Mouse (Mus musculus): ENCODE data around the gene Cpm.

Gene Cpm

DNA sequence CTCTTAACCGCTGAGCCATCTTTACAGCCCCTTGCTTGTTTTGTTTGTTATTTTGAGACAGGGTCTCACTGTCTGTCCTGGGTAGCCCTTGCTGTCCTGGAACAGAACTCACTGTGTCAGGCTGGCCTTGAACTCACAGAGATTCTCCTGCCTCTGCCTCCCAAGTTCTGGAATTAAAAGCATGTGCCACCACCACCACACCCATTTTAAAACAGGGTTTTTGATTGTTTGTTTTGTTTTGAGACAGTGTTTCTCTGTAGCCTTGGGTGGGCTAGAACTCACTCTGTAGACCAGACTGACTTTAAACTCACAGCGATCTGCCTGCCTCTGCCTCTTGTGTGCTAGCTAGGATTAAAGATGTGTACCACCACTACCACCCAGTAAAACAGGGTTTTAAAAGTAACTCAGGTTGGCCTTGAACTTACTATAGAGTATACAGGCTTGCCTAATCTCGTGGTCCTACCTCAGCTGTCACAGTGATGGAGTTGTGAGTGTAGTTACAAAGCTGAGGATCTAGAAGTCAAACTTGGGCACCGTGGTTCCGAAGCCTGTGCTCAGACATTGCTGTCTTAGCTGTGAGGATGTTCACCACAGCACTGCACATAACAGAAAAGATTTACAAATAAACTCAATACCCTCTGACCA, 4.4 kb downstream of the Cpm start:
- DNase-seq (ENCODE audit: extremely low spot score, low spot score): no peak

DNA sequence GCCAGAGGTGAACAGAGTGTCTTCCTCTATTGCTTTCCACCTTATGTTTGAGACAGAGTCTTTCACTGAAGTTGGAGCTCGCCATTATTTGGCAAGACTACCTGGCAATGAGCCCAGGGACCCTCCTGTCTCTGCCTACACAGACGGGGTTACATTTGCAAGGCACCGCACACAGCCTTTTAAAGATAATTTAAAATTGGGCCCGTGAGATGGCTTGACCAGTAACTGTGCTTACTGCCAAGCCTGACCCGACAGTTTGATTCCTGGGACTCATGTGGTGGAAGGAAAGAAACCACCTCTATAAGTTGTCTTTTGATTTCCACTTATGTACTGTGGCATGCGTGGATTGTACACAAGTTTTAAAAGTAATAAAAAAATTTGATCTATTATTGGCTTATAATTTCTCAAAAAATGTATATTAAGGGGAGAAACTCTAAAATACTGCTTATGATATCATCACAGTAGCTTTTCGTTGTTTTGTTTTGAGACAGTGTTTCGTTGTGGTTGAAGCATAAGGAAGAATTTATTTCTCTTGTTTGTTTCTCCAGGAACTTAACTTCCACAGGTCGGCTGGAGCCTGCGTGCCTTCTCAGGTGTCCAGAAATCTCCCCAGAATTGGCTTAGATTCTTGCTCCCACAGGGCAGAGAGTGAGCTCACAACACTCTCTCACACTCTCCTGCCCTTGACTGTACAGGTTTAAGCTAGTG, 5.2 kb downstream of the Cpm start:
- no peak for DNase-seq (ENCODE audit: extremely low spot score, low spot score)

DNA sequence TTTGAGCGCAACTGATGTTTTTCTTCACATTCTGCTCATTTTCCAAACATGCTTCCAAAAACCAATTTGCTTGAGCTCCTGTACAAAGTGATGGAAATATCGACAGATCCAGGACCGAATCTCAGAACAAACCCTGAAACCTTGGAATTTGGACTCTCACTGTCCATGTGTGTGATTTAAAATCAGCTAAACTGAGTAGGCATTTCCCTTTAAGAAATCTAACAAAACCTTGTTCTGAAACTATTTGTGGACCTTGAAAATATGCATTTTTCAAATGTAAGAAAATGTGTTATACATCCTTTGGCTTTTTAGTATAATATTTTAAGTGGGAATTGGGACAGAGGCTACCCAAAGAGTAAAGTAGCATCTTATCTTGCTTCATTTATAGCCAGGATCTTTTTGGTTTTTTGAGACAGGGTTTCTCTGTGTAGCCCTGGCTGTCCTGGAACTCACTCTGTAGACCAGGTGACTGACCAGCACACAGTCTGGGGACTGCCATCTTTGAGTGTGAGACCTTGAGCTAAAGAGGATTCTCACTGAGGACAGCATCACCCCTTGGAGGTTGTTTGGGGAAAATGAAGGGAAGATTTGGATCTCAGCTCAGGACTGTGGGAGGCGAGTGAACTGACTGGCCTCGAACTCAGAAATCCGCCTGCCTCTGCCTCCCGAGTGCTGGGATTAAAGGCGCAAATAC, 5.9 kb downstream of the Cpm start:
- DNase-seq (ENCODE audit: extremely low spot score, low spot score): no peak

DNA sequence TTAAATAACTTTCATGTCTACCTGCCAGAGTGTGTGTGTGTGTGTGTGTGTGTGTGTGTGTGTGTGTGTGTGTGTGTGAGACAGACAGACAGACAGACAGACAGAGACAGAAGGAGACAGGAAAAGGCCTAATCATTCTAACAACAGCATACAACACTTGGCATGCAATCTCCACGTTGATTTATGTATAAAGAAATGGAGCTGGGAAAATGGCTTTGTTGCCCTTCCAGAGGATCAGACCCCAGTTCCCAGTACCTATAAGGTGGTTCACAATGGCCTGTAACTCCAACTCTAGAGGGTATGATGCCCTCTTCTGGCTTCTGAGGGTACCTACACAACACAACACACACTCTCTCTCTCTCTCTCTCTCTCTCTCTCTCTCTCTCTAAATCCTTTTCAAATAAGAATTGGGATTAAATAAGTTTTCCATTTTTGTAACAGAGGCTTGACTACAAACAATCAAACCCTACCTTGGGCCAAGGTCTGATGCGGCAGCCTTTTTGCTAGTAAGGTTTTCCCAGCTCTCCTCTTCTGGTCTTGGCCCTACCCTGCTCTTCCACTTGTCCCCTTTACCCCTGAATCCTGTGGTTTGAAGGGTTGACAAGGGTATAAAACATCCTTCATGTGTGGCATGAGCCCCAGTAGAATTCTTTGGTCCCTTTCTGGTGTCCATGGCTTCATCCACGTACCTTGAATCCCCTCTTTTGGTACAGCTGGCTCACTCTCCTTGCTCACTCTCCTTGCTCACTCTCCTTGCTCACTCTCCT, 6.7 kb downstream of the Cpm start:
- no peak for DNase-seq (ENCODE audit: extremely low spot score, low spot score)

DNA sequence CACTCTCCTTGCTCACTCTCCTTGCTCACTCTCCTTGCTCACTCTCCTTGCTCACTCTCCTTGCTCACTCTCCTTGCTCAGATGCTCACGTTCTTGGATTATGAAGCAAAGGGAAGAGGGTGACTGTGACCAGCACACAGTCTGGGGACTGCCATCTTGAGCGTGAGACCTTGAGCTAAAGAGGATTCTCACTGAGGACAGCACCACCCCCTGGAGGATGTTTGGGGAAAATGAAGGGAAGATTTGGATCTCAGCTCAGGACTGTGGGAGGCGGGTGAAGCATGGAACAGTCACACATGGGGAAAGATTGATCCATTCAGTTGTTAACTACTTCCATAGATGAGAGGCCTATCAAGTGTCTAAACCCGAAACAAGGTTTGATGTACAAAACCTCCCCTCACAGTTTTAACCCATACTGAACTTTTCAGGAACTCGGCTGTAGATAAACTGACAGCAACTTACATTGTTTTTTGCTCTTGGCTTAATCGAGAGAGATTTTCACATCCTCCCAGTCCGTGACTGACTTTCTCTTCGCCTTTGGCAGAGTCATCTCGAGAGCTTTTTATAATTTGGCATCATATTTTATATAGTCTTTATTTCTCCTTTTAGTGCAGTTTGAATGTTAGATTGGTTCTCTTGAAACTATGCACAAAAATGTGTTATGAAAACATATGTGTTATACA, 7.9 kb downstream of the Cpm start:
- no peak for DNase-seq (ENCODE audit: extremely low spot score, low spot score)

DNA sequence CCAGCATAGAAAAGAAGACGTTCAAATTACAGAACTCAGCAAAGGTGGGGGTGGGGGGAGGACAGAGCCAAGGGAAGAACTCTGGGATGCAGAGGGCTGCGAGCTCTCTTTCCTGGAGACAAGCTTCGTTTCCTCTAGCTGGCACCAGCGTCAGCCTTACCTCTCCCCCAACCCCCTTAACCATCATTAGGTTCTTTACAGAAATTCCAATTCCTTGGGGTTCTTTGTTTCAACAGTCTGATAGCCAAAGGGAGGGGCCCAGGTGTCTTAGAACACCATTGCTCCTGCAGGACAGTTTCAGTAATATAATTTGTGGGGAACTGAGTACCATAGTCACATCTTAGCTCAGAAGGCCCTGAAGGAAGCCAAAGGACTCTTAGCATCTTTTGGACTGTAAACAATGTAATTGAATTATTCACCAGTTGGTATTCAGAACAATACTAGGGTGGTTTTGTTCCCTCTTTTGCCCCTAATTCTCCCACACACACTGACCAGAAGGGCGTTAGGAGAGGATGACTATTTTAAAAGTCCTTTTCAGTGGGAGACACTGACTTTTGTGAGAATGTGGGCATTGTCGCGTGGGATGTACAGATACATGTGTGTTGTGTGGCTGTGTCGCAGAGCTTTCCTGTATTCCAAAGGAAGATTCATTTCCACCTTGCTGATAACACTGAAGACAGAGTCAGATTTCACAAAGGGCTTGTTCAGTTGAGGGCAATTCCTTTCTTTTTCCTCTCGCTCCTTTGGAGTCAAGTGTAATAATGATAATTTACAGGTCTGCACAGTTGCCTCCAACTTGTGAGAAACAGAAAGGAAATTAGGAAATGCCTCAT, 8.7 kb downstream of the Cpm start:
- no peak for DNase-seq (ENCODE audit: extremely low spot score, low spot score)

DNA sequence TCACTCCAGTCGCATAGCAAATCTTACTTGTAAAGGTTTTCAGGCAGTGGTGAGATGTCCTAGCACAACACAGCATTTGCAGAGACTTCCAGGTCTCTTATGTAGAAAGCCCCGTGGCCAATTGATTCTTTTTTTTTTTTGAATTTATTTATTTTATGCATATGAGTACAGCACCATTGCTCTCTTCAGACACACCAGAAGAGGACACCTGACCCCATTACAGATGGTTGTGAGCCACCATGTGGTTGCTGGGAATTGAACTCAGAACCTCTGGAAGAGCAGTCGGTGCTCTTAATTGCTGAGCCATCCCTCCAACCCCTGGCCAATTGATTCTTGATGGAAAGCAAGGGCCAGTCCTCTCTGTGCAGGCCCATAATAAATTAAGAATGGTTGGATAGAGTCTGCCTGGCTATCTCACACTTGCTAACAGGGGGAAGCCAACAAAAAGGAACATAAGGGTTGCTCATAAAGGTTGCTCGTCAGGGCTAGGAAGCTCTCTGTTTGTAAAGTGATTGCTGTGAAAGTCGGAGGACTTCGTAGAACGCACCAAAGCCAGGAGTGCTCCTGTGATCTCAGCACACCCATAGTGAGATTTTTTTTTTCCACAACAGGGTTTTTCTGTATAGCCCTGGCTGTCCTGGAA, 9.4 kb downstream of the Cpm start:
- no peak for DNase-seq (ENCODE audit: extremely low spot score, low spot score)

DNA sequence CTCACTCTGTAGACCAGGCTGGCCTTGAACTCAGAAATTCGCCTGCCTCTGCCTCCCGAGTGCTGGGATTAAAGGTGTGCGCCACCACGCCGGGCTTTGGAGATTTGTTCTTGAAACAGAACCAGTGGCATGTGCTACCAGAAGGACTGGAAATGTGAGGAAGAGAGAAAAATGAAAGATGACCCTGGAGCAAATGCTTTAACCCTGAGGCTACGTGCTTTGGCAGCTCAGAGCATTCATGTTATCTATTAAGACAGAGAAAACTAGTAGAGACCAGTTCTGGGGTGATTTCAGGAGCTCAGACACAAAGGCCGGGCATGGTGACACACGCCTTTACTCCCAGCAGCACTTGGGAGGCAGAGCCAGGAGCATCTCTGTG, 9.9 kb downstream of the Cpm start:
- DNase-seq (ENCODE audit: extremely low spot score, low spot score): no peak

DNA sequence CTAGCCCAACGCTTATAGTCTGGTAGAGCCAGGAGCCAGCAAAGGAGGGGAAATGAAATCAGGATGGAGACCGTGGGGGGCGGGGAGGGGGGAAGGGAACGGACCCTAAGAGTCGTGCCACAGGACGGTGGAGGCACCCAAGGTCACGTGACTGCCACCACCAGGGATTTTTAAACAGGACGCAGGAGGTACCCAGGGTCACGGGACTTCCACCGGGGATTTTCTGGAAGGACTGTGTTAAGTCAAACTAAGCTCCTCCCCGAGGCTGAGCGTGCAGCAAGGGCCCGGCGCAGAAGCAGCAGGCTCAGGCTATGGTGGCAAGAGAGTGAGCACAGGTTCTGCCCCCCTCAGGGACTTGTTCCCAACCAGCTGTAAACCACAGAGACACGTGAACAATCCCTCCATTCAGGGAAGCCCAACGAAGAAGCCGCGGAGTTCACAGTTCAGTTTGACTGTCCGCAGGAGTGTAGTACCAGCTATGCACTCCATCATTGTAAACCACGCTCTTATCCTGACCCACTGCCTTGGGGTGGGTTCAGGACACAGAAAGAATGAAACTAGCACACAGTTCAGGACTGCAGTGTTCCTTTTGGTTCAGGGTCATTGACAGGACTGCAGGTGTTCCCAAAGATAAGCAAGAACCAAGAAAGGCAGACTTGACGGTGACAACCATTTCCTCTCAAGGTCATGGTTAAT, 10.7 kb downstream of the Cpm start:
- DNase-seq (ENCODE audit: extremely low spot score, low spot score): no peak

DNA sequence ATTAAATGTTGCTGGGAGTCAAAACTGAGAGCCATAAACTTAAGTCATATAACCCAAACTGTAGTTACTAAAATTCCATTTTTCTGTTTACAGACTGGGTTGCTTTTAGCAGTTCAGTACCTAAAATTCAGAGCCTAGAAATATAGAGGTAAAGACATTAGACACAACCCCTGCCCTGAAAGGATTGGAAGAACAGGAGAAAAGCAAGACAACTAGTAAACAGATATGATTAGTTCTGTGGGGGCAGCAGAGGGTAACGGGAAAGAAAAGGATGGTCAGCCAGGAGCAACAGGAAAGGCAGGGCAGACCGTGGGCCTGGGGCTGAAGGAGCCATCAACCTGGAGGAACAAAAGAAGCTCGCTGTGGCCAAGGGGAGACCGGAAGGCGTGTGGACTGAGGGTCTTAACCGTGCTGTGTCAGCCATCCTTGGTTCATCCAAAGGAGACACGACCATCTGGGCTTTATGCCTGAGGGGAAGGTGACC, 11.3 kb downstream of the Cpm start:
- DNase-seq (ENCODE audit: extremely low spot score, low spot score): no peak

DNA sequence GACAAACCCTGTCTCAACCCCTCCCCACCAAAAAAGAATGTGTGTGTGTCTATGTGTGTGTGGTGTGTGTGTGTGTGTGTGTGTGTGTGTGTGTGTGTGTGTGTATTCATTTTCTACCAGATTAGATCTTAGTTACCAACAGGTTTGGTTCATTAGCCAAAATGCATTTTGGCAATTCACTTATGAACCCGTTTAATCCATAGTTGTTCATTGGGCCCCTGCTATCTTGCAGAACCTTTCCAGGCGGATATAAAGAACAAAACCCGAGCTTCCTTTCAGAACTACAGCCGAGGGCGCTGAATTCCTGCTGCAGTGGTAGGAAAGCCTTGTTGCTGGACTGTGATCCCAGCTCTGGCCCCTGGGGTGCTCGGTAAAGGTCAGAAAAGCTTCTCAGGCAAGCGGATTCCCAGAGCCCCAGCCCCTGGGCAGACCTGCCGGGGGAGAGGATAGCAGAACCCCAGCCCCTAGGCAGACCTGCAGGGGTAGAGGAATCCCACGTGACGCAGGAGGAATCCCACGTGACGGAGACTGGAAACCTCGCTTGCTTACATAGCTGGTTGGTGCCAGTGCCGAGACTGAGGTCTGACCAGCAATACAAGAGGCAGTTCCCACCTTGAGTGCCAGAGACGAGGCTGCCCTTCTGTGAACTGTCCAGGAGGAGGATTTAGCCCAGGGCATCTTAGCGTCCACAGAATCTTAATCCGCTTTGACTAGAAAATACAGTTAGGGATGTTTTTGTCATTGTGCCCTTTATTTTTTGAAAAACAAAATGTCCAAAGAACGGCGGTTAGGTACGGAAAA, 12.3 kb downstream of the Cpm start:
- no peak for DNase-seq (ENCODE audit: extremely low spot score, low spot score)

DNA sequence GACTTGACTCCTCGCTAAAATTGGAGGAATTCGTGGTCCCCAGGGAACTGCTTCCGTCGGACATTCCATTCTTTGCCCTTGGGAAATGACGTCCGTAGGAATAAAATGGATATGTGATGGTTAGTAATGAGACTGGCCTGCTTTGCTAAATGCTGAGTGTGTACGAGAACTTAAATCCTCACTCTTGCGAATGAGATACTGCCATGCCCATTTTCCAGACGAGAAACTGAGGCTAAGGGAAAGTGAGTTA, 12.8 kb downstream of the Cpm start:
- no peak for DNase-seq (ENCODE audit: extremely low spot score, low spot score)

DNA sequence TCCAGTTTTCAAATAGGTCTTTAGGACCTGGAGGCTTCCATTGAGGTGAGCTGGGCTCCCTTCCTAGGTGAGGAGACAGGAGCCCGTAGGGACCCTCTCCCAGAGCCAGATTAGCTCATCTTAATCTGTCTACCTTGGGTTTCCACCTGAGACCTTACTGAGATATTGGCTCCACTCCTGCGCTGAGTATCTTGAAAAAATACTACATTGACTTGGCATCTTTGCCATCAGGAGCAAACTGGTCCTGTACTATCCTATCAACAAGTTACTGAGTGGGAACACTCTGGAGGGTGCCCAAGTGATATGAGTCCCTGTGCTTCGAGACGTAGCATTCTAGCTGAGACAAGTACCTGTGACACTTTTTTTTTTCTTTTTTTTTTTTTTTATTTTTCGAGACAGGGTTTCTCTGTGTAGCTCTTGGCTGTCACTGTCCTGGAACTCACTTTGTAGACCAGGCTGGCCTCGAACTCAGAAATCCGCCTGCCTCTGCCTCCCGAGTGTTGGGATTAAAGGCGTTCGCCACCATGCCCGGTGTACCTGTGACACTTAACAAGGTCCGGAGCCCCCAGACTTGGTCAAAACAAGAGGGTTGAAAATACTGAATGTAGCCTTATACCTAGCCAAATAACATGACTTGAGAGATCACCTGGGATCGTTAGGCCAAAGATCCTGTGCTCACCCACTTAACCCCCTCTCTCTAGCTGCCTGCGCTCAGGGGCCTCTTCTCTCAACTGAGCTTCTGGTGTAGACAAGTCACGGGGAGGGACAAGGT, 13.4 kb downstream of the Cpm start:
- no peak for DNase-seq (ENCODE audit: extremely low spot score, low spot score)

DNA sequence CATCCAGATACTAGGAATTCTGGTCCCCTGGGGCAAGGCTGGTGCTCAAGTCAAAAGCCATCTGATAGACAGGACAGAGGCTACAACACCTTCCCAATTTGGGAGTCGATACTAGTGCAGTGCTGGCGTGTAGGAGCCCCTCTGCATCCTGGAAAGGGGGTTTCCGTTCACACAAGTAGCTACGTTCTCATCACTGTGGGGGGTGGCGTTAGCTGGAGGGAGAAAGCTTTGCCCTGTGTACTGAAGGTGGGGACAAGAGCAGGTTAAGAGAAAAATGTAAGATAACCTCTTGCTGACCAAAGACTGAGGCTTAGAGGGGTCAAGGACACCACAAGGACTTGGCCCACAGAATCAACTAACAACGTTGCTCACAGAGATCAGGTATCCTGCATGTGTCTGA, 14.0 kb downstream of the Cpm start:
- DNase-seq (ENCODE audit: extremely low spot score, low spot score): no peak

DNA sequence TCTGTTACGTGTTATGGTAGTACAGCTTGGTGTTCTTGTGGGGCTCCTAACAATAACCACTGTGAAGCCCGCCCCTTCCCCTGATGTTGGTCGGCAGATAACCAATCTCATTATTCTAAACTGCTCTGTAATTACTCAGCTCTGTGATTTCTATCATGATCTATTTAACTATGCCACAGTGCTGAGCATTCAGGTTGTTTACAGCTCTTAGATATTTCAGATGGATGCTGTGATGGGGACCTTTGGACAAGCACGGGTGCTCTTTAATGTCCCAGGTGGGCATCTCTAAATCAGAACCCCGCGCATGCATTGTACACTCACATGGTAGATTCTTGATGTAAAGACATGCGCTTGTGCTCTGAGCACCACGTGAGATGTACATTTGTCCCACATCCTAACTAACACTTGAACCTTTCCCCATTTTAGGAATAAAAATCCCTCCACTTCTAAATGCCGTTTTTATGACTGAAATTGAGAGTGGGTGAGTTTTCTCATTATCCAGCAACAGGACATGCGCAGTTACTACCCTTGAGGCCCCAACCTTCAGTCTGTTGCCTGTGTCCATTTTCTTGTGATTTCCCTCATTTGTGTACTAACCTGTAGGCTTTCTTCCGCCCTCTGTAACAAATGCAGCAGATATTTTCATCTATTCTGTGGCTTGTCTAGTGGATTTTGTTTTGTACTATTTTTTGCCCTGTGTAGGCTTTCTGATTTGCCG, 14.6 kb downstream of the Cpm start:
- DNase-seq (ENCODE audit: extremely low spot score, low spot score): no peak

DNA sequence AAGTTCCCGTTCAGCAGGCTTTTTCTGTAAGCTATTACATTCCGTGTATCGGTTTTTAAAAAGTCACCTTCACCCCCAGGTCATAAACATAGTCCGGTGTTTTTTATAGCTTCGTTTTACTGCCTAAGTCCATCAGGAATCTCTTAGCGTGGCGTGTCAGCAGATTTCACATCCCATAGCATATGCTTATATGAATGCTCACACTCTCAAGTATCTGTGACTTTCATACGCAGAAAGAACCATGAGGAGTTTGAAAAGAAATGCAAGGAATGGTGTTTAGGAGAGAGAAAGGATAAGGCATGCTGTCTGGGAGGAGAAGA, 15.1 kb downstream of the Cpm start:
- no peak for DNase-seq (ENCODE audit: extremely low spot score, low spot score)

DNA sequence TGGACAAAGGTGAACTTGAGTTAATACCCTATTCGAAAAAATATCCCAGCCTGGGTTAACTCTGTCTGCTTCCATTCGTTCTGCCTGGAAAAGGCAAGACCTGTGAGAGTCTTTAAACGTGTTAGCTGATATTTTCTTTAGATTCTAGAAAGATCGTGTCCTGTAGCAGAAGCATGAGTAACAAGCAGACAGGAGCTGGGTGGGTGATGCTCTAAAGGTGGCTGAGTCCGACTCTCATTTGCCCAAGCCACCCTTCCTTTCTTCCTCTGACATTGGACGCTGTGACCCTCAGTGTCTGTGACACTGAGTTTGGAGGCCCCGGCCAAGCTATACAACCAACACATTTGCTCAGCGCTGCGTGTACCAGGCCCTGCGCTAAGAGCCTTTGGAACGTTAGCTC, 15.5 kb downstream of the Cpm start:
- DNase-seq (ENCODE audit: extremely low spot score, low spot score): no peak
